Mouse (Mus musculus): ENCODE measurements around the gene Rassf3. TPM values are rescaled to one million over a fixed set of nuclear protein-coding genes. Genes with fewer than 3 reads are reported as not detected.

Rassf3 gene
- polyA plus RNA-seq, 1 experiment from 2014 or later: 5.8 TPM

DNA sequence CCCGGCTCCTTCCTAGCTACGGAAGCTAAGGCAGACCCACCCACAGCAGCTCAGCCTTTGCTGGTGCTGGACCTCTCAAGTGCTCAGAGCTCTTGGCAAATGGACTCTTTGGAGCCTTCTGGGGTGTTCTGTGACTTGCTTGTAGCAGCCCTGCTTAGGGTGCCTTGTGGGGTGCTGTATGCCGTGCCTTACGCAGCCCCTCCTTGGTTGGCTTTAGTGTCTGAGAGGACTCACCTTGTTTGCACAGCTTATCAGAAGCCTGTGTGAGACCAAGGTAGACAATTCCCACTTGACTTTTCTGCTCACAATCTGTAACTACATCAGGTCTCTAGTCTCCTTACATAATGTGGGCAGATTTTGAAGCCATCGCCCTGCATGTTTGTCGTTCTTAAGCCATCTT is 90.5 kb downstream of the Rassf3 start:
- WGBS: 92% methylated on average over 6 of the region's 6 CpGs
- ATAC-seq (ENCODE audit: low FRiP score) (no peak), DNase-seq (ENCODE audit: low spot score) (no peak)
- no peak overlapping the region for H3K9ac ChIP-seq
- H3K27ac ChIP-seq: 0 out of 2 replicates have a peak overlapping the region, but pooled peaks have one; percentile 26
- peaks cover 89% of the 10 kb centered on the region for H3K36me3 ChIP-seq (replicated peaks; ENCODE audit: control insufficient read depth, insufficient read depth)
- H3K27me3 ChIP-seq (ENCODE audit: control insufficient read depth, insufficient read depth, low read length): no peaks in the 10 kb centered on the region
- H3K4me3 ChIP-seq (replicated peaks; ENCODE audit: low read length): no peak overlapping the region
- H3K4me2 ChIP-seq (replicated peaks): no peak overlapping the region
- no peaks in the 10 kb centered on the region for H3K9me3 ChIP-seq (ENCODE audit: control insufficient read depth, low read length)
- no peaks in the 10 kb centered on the region for H3K4me1 ChIP-seq (replicated peaks; ENCODE audit: control insufficient read depth, insufficient read depth, low read length)

DNA sequence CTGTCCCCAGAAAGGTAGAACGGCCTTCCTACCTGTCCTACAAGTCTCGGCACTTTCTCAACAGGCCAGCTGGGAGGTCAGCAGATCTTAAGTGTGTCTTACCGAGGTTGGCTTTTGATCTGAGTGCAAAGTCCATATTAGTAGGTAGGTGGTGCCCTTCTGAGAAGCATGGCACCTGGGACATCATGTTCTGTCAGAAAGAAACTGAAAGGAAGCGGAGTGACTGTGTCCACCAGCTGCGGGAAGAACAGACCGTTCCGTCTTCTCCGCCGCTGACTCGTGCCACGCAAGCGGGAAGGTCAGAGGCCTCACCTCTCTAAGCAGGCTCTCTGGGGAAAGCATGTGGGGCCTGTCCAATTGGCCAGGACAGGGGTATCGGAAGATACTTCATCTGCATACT is 91.4 kb downstream of the Rassf3 start:
- Histone ChIP-seq H3K4me1 (replicated peaks; ENCODE audit: control insufficient read depth, insufficient read depth, low read length) (no peaks in the 10 kb centered on the region), H3K36me3 (replicated peaks; ENCODE audit: control insufficient read depth, insufficient read depth) (peaks cover 89% of the 10 kb centered on the region), H3K4me3 (replicated peaks; ENCODE audit: low read length) (no peak overlapping the region), H3K9me3 (ENCODE audit: control insufficient read depth, low read length) (no peaks in the 10 kb centered on the region), H3K4me2 (replicated peaks) (no peak overlapping the region), H3K27ac (no peak overlapping the region), H3K9ac (no peak overlapping the region), H3K27me3 (ENCODE audit: control insufficient read depth, insufficient read depth, low read length) (no peaks in the 10 kb centered on the region)
- no peak for ATAC-seq (ENCODE audit: low FRiP score)
- 94% methylated on average over 13 of the region's 13 CpGs for WGBS
- no peak for DNase-seq (ENCODE audit: low spot score)

DNA sequence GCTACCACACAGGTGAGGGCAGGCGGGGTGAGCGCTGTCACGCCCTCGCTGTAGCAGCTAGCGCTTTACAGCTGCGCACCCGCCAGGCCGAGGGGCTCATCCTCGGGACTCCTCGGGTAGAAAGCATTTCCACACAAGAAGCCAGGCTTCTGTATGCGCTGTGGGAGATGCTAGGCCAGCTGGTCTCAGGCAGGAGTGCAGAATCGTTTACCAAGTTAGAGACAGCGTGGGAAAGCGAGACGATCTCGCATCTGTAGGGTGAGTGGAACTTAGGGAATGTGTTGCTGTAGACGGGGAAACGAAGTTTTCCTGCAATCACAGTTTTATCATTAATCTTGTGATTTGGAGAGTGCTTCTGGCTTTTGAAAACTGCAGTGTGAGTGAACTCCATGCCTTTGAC is 94.9 kb downstream of the Rassf3 start:
- Histone ChIP-seq H3K9me3 (ENCODE audit: control insufficient read depth, low read length) (no peaks in the 10 kb centered on the region), H3K27me3 (ENCODE audit: control insufficient read depth, insufficient read depth, low read length) (no peaks in the 10 kb centered on the region), H3K27ac (no peak overlapping the region), H3K4me1 (replicated peaks; ENCODE audit: control insufficient read depth, insufficient read depth, low read length) (no peaks in the 10 kb centered on the region), H3K9ac (no peak overlapping the region), H3K4me2 (replicated peaks) (no peak overlapping the region), H3K36me3 (replicated peaks; ENCODE audit: control insufficient read depth, insufficient read depth) (peaks cover 99% of the 10 kb centered on the region), H3K4me3 (replicated peaks; ENCODE audit: low read length) (no peak overlapping the region)
- ATAC-seq (ENCODE audit: low FRiP score): no peak
- no peak for DNase-seq (ENCODE audit: low spot score)
- WGBS: 95% methylated on average over 18 of the region's 18 CpGs

DNA sequence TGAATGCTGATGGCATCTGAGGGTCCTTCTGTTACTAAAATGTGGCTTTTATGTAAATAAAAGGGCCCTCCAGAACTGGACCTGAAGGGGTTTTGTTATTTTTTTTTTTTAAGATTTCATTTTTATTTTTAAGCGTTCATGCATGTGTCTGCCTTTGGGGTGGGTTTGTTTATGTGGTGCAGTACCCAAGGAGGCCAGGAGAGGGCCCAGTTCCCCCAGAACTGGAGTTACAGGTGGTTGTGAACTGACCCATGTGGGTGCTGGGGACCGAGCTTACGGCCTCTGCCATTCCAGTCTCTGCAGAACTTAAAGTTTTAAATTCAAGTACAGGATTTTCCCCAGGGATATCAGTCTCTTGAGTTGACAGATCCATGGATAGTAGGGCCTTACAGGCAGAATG is 96.8 kb downstream of the Rassf3 start:
- DNase-seq (ENCODE audit: low spot score) (no peak), ATAC-seq (ENCODE audit: low FRiP score) (no peak)
- WGBS: 94% methylated on average over 3 of the region's 3 CpGs
- Histone ChIP-seq H3K4me2 (replicated peaks) (no peak overlapping the region), H3K27me3 (ENCODE audit: control insufficient read depth, insufficient read depth, low read length) (no peaks in the 10 kb centered on the region), H3K9ac (no peak overlapping the region), H3K9me3 (ENCODE audit: control insufficient read depth, low read length) (no peaks in the 10 kb centered on the region), H3K36me3 (replicated peaks; ENCODE audit: control insufficient read depth, insufficient read depth) (peaks cover 99% of the 10 kb centered on the region), H3K4me3 (replicated peaks; ENCODE audit: low read length) (no peak overlapping the region), H3K27ac (no peak overlapping the region), H3K4me1 (replicated peaks; ENCODE audit: control insufficient read depth, insufficient read depth, low read length) (no peaks in the 10 kb centered on the region)

DNA sequence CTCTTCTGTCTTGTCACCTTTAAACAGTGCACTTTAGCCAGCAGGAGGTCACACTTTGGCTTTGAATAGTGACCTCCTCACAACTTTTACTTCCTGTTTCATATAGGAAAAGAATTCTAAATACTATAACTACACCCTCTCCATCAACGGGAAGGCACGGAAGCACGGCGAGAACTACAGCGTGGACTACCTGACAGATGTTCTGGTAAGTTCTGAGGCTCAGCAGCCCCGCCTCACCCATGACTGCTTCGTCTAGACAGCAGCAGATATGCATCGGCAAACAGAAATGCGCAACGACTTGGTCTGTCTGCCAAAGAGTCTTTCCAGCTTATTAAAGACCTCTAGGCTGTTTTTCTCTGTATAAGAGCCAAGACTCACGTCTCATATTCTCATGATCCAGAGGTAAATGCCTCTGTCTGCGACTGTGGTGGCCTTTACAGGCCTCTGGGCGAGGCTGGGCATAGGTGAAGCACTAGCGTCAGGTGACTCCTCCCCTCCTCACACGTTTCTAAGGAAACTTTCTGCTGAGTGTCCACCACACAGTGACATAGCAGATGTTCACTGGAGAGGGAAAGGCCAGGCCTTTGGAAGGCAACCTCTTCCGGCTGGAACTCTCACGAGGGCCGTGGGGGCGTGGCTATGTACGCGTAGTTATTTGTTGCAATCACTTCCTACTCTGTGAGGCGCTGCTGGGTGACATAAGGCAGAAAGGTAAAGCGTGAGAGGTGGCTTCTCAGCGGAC is 99.4 kb downstream of the Rassf3 start:
- H3K4me2 ChIP-seq (replicated peaks): no peak overlapping the region
- no peak overlapping the region for H3K27ac ChIP-seq
- no peaks in the 10 kb centered on the region for H3K4me1 ChIP-seq (replicated peaks; ENCODE audit: control insufficient read depth, insufficient read depth, low read length)
- H3K36me3 ChIP-seq (replicated peaks; ENCODE audit: control insufficient read depth, insufficient read depth): peaks cover 90% of the 10 kb centered on the region
- DNase-seq (ENCODE audit: low spot score): no peak
- ATAC-seq (ENCODE audit: low FRiP score): no peak
- no peaks in the 10 kb centered on the region for H3K9me3 ChIP-seq (ENCODE audit: control insufficient read depth, low read length)
- H3K27me3 ChIP-seq (ENCODE audit: control insufficient read depth, insufficient read depth, low read length): no peaks in the 10 kb centered on the region
- H3K9ac ChIP-seq: no peak overlapping the region
- 93% methylated on average over 24 of the region's 24 CpGs for WGBS
- no peak overlapping the region for H3K4me3 ChIP-seq (replicated peaks; ENCODE audit: low read length)

DNA sequence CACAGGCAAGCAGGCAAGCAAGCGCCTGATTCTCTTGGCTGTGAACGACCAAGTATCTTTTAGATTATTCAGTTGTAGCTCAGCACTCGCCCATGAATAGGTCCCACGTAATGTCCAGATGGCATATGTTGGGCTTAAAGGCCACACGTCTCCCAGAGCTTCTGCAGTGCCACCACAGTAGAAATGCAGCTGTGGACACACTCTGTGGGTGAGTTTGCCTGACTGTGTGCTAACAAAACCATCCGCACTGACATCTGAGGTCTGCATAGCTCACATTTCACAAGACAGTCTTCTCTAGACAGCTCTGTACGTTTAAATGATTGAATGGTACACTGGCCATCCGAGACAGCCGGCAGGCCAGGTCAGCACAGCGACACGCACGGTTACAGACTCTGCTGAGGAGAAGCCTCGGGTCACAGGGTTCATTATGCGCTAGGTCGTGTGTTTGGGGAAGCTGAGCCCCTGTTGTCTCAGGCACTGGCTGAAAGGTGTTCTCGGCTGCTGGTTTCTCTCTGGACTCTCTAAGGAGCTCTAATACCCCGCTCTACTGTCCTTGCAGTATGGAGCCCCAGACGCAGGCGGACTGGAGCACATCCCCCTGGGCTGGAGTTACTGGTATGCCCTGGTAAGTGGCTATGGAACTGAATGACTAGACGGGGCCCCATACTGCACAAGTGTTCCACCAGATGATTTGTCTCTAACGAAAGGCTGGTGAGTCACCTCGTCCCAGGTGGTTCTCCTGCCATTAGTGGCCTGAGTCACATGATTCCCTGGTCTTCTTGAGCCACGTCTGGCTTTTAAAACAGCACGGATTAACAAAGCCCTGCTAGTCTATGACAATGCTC is 100.3 kb downstream of the Rassf3 start:
- H3K36me3 ChIP-seq (replicated peaks; ENCODE audit: control insufficient read depth, insufficient read depth): peaks cover 86% of the 10 kb centered on the region
- no peaks in the 10 kb centered on the region for H3K27me3 ChIP-seq (ENCODE audit: control insufficient read depth, insufficient read depth, low read length)
- no peaks in the 10 kb centered on the region for H3K4me1 ChIP-seq (replicated peaks; ENCODE audit: control insufficient read depth, insufficient read depth, low read length)
- no peaks in the 10 kb centered on the region for H3K9me3 ChIP-seq (ENCODE audit: control insufficient read depth, low read length)
- no peak overlapping the region for H3K4me2 ChIP-seq (replicated peaks)
- no peak overlapping the region for H3K27ac ChIP-seq
- no peak for ATAC-seq (ENCODE audit: low FRiP score)
- no peak overlapping the region for H3K4me3 ChIP-seq (replicated peaks; ENCODE audit: low read length)
- no peak overlapping the region for H3K9ac ChIP-seq
- WGBS: 84% methylated on average over 24 of the region's 24 CpGs
- no peak for DNase-seq (ENCODE audit: low spot score)

DNA sequence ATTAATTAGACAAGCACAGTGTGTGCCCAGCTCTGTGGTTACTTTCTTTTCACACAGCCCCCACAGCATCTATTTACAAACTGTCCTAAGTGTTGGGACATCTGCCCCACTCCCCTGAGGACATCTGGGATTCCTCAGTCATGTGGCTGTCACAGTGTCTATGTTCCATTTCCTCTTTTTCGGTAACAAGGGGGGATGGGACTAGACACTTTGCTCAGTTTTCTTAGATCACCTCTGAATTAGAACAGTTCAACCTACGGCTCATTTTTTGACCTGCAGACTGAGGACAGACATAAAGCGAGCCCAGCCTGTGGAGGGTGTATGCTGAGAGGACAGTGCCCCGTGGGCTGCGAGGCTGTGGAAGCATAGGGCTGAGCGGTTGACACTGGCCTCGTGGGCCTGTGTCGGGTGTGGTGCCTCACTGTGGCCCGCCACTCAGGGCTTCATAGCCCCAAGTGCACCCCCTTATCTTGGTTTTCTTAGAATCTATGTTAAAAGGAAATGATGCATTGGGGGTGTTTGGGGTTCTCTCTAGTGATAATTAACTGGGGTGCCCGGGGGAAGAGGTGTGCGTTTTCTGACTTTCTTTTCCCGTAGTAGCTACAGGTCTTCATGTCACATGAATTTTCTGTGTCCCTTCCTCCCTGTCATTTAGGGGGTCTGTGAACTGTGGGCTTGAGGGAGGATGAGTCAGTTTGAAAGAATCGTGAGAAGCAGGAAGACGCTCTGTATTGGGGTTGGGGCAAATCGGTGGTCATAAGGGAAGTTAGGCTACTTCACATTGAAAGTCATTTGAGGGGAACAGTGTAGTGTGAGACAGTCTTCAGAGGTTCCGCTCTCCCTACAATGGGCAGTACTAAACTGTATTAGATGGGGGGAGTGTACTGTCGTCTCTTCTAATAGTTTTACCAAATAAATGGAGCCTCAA is 101.2 kb downstream of the Rassf3 start:
- no peak for ATAC-seq (ENCODE audit: low FRiP score)
- WGBS: 91% methylated on average over 17 of the region's 17 CpGs
- H3K9me3 ChIP-seq (ENCODE audit: control insufficient read depth, low read length): no peaks in the 10 kb centered on the region
- DNase-seq (ENCODE audit: low spot score): no peak
- H3K4me1 ChIP-seq (replicated peaks; ENCODE audit: control insufficient read depth, insufficient read depth, low read length): no peaks in the 10 kb centered on the region
- H3K27me3 ChIP-seq (ENCODE audit: control insufficient read depth, insufficient read depth, low read length): no peaks in the 10 kb centered on the region
- H3K27ac ChIP-seq: no peak overlapping the region
- H3K4me3 ChIP-seq (replicated peaks; ENCODE audit: low read length): no peak overlapping the region
- H3K9ac ChIP-seq: no peak overlapping the region
- no peak overlapping the region for H3K4me2 ChIP-seq (replicated peaks)
- peaks cover 77% of the 10 kb centered on the region for H3K36me3 ChIP-seq (replicated peaks; ENCODE audit: control insufficient read depth, insufficient read depth)

DNA sequence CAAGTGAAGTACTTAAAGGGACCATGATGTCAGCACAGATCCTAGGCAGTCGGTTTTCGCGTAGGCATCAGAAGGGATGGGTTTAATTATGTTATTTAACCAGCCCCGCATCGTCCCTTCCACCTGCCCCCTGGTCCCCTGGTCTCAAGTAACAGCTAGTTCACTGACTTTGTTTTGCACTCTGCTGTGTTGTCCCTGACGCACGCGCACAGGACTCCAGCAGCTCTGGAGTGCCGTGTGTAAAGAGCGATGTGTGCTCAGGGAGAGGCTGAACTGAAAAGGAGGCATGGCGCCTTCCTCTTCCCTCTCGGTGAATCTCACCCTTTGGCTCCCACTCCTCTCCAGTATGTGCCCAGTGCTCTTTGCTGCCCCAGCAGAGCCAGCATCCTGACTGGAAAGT is 102.1 kb downstream of the Rassf3 start:
- Histone ChIP-seq H3K36me3 (replicated peaks; ENCODE audit: control insufficient read depth, insufficient read depth) (peaks cover 68% of the 10 kb centered on the region), H3K27me3 (ENCODE audit: control insufficient read depth, insufficient read depth, low read length) (no peaks in the 10 kb centered on the region), H3K4me3 (replicated peaks; ENCODE audit: low read length) (no peak overlapping the region), H3K4me1 (replicated peaks; ENCODE audit: control insufficient read depth, insufficient read depth, low read length) (no peaks in the 10 kb centered on the region), H3K9me3 (ENCODE audit: control insufficient read depth, low read length) (no peaks in the 10 kb centered on the region), H3K27ac (no peak overlapping the region), H3K4me2 (replicated peaks) (no peak overlapping the region), H3K9ac (no peak overlapping the region)
- DNase-seq (ENCODE audit: low spot score) (no peak), ATAC-seq (ENCODE audit: low FRiP score) (no peak)
- WGBS: 86% methylated on average over 12 of the region's 12 CpGs

DNA sequence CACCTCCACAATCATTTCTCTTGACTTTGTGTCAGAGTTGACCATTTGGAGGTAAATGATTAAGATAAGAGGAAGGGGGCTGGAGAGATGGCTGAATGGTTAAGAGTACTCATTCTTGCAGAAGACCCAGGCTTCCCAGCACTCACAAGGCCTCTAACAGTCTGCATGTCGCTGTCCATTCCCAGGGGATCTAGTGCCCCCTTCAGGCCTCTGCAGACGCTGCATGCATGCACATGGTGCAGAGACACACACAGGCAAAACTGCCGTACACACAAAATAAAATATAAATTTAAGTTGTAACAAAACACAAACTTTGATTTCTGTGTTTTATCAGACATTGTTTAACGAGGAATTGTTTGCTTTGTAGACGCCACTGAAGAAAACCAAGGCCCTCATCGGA is 105.4 kb downstream of the Rassf3 start:
- no peak overlapping the region for H3K27ac ChIP-seq
- no peak overlapping the region for H3K9ac ChIP-seq
- no peaks in the 10 kb centered on the region for H3K27me3 ChIP-seq (ENCODE audit: control insufficient read depth, insufficient read depth, low read length)
- H3K36me3 ChIP-seq (replicated peaks; ENCODE audit: control insufficient read depth, insufficient read depth): peaks cover 35% of the 10 kb centered on the region
- no peaks in the 10 kb centered on the region for H3K9me3 ChIP-seq (ENCODE audit: control insufficient read depth, low read length)
- ATAC-seq (ENCODE audit: low FRiP score) (no peak), DNase-seq (ENCODE audit: low spot score) (no peak)
- 92% methylated on average over 6 of the region's 6 CpGs for WGBS
- peaks cover 14% of the 10 kb centered on the region for H3K4me1 ChIP-seq (replicated peaks; ENCODE audit: control insufficient read depth, insufficient read depth, low read length)
- no peak overlapping the region for H3K4me3 ChIP-seq (replicated peaks; ENCODE audit: low read length)
- no peak overlapping the region for H3K4me2 ChIP-seq (replicated peaks)

Data from hindbrain, embryonic 14.5 days (tissue).